Mouse (Mus musculus) large intestine, adult 2 months (tissue): ENCODE measurements around the gene Irf2. TPM values are rescaled to one million over a fixed set of nuclear protein-coding genes. Genes with fewer than 3 reads are reported as not detected.

Experiments used
- DNase-seq: peaks from one replicate; pipeline ENCODE4 v3.0.0-alpha.2; 2012; ENCODE audit warnings: low read depth, low spot score
- WGBS: fragments of 180-500 bp; shearing (Covaris S2); methylation state at CpG from one replicate; pipeline ENCODE4 v1.1.7; 2018; 5-methylcytosine and 5-hydroxymethylcytosine counted together
- polyA plus RNA-seq: library from polyadenylated mRNA; depleted of rRNA; stranded (reverse); fragments of >200 nt; gene quantifications from 2 replicates; pipeline ENCODE4 v1.2.3, GENCODE M21; 2012

Gene Irf2
- polyA plus RNA-seq, 1 experiment, result 13.2 TPM

DNA sequence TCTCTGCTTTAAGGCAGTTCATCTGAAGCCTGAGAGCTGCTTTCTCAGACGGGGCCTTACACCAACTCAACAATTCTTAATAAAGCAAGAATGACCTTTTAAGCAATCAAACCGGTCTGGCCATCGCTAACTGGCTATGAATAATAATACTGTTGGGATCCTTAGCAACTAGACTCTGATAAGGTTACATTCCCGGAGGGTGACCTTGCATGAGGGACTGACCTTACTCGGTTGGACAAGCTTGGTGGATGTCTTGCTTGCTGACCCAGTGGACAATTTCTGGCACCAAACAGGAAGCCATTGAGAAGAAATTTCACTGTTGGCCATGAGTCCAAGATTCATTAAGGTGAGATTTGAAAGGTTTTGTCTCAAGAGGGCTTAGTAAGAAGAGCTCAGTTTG lies 92.4 kb downstream of the Irf2 start:
- WGBS, result 47% methylated on average over 5 of the region's 5 CpGs
- DNase-seq, result no peak

DNA sequence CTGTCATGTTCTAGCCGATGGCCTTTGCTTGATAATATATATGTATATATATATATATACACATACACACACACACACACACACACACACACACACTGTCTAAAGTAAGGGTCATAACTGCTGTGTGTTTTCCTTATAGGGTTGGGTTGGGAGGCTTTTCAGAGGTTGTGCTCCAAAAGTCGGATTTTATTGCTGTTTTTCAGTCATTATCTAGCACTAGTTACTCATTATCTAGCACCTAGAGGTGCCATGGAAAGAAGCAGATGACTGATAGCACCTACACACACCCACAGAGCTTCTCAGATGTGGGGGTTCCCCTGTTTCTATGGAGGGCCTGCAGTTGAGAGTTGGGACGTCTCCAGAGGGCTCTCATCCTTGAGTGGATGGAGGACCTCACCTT lies 92.9 kb downstream of the Irf2 start:
- DNase-seq, result no peak
- WGBS, result 37% methylated on average over 3 of the region's 3 CpGs

DNA sequence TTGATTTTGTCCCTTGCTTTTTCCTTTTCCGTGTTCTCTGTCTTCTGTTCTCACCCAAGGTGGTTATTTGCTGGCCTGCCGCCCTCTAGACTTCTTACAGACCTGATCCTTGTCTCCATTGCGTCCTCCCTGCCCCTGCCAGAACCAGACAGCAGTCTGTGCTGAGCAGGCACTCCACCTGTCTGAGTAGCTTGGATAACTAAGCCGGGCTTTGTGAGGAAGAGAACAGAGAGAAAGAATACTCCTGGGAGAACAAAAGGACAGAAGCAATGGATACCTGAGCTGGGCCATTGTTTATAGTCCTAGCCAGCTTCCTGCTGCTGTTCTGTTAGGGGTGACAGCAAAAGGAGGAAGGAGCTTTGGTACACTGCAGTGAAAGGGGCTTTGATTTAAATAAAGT lies 94.2 kb downstream of the Irf2 start:
- WGBS, result 33% methylated on average over 4 of the region's 4 CpGs

DNA sequence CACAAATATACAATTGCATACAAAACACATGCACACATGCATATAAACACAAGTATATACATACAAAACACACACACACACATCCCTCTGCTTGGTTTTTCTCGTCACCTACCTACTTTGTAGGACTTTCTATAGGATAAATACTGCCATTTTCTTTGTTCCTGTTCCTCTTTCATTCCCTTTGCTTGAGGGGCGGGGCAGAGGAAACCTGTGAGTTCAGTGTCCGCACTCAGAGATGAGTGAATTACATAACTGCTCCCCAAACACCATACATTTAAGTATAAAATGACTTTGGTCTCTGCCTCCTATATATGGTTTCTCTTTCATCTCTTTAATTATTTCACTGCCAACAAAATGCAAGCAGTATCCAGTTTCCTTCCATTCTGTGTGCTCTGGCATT lies 94.9 kb downstream of the Irf2 start:
- 52% methylated on average over 3 of the region's 3 CpGs for WGBS
- no peak for DNase-seq

More for the DNA sequence above, 94.2 kb downstream of the Irf2 start:
- DNase-seq, result no peak

DNA sequence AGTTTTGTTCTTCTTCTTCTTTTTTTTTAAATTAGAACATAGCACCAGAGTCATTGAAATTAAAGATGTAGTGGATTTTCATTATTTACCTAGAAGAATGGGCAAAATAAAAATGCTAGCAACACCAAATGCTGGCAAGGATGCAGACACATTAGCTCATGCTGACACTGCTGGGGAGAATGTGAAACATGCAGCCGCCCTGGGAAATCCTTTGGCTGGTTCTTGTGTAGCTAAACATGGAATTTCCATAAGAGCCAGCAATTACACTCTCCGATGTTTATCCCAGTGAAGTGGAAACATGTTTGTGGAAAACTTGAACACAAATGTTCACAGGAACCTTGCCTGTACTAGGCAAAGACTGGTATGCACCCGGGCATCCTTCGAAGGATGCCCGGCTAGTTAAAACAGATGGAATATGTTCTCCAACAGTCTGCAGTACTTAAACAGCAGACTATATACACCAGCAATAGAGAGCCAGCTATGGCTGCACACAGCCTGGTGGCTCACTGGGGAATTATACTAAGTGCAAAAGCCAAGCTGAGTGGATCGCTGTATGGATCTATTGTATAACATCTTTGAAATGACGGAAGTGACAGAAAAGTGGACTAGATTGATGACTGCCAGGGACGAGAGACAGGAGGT lies 96.6 kb downstream of the Irf2 start:
- WGBS, result 83% methylated on average over 8 of the region's 8 CpGs
- DNase-seq, result no peak

DNA sequence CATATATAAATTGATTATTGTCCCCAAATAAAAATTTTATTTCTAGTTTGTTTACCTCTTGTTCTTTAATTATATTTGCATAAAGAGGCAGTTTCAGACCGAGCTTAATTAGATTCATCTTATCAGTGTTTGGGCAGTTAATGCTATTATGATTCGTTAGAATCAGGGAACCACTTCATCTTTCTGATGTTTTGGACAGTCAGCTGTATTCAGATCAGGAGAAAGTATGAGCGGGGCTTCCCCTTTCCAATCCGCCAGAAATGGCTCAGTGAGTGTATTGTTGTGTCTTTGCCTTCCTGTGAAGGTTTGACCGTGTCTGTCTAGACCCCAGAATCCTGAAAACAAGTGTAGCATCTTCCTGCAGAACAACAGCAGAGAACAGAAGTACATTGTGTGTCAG lies 97.4 kb downstream of the Irf2 start:
- no peak for DNase-seq
- 45% methylated on average over 5 of the region's 5 CpGs for WGBS

DNA sequence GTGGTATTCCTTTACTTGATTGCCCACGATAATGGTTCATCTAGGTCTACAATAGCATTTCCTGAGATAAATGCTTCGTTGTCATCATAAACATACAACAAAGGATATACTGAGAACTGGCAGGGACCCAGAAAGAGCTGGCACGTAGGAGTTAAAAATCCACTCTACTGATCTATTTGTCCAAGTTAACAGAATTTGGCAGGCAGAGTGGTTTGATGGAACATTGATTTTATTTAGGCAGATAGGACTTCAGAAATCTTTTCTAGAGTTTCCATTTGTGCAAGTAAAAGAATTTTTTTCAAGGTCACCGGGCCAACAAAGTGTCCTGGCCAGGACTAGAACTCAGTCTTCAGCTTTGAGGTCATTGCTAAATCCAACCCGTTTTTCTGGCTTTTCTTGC lies 98.5 kb downstream of the Irf2 start:
- WGBS, result 43% methylated on average over 5 of the region's 5 CpGs
- DNase-seq, result no peak

DNA sequence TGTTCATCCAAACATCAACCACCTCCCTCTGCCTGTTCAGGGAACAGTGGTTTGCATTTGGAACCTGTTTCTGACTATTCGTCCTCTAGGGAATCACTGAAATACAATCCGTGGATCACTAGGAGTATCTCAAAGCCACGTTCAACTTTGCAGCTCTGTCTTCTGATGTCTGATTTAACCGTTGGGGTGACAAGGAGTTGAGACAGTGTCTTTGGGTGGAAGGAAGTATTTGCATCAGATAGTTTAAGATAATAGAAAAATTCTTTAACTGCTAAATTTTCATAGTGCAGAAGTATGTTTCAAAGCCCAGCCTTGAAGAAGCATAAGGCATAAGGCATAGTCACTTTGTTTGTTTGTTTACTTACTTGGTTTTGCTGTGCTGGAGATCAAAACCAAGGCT lies 100.9 kb downstream of the Irf2 start:
- no peak for DNase-seq
- 84% methylated on average over 4 of the region's 4 CpGs for WGBS

DNA sequence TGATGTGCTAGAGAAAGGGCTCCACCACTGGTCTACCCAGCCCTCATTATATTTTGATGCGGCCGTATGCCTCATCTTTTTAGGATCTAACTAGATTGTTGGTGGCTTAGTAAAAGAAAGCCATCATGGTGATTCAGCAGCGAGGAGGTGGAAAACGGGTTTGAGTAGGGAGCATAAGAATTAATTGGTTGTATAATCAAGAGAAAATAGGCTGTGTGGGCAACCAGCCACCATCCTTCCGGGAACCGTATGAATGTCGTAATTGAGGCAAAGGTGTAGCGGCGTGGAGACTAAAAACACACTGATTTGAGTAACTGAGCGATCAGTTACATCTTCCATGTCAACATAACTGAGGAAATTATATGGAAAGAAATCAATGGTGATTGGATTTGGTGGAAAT lies 101.3 kb downstream of the Irf2 start:
- DNase-seq, result no peak
- WGBS, result 85% methylated on average over 10 of the region's 10 CpGs

DNA sequence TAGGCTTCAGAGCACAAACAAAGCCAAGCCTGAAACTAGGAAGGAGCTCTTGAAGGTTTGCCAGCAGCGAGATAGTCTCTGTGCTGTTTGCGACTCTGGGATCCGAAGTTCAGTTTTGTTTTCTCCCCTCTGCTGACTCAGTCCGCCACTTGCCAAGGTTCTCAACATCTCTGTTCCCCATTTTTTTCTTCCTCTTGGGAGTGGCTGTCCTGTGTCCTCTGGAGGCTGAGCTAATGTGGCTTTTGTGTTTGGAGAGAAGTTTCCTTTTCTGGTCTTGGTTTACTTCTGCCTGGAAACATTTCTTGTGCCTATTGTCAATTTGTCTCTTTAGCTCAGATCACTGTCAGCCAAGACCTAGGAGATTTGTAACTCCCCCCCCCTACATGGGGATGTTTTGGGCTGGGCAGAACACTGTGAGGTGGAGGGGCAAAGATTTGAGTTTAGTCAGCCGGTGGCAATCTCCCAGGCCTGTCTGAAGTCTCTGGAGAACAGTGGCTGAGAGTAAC lies 103.2 kb downstream of the Irf2 start:
- WGBS, result 1% methylated on average over 5 of the region's 5 CpGs
- DNase-seq, result peak; percentile 97

DNA sequence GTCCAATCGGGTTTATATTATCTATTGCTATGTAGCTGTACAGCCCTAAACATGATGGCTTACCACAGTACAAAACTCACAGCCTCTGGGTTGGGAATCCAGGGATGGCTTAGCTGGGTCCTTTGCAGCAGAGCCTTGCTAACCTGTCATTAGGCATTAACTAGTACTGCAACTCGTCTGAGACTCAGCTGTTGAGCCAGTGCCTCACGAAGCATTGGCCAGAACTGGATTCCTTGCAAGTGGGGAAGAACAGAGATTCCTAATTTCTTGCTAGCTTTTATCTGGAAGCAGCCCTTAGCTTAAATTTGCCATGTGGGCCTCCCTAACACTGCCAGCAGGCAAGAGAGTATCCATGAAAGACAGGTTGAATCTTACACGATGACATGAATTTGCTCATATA lies 104.3 kb downstream of the Irf2 start:
- 48% methylated on average over 4 of the region's 4 CpGs for WGBS
- DNase-seq, result no peak

DNA sequence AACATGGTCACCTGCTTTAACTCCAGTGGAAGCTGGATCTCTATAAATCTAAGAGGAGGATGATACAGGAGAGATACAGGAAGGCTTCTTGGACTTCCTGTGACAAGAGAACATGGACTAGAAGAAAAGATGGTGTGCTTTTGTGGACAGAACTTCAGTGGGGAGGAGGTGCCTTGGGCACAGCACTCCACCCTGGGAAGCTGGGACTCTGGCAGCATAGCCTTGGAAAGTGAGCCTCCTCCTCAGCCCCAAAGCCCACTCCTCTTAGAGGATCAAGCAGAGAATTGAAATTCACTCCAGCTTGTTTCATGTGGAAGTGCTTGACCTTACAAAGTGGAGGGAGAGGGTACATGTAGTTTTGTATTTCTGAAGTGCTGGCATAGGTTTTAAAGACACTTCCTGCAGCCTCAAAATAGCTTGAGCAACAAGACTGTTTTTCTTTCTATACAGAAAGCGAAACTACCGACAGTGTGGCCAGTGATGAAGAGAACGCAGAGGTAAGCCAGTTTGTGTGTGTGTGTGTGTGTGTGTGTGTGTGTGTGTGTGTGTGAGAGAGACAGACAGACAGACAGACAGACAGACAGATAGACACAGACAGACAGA lies 104.9 kb downstream of the Irf2 start:
- 11% methylated on average over 3 of the region's 3 CpGs for WGBS
- DNase-seq, result no peak

DNA sequence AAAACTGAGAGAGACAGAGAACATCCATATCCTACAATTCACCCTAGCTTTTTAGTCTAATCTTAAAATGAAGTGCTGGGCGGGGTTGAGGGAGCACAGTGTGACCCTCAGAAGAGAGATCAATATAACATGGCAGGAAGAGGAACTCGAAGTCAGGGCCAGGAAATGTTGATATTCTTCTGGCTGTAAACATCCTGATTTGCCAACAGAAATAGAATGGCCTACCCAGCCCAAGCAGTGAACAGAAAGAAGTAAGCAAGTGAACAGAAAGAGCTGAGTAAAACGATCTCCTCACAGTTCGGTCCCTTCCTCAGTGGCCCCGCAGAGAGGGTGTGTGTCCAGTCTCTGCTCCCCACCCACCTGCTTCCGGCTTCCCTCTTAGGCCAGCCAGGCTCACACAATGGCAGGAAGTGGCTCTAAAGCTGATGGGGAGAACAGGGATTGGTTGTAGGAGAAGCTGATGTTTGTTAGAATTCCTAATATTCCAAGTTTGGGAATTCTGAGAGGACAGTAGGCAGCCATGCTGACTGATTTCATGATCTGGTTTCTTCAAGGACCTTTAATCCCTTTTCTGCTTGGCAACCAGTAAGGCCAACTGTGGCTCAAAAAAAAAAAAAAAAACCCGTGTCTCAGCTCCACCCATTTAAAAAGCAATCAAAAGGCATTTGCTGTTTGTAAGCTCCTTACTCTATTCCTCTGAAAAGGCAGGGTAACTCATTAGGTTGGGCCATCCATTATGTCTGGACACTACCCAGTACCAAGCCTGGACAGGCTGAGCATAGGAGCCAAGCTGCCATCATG lies 105.6 kb downstream of the Irf2 start:
- 14% methylated on average over 7 of the region's 7 CpGs for WGBS
- no peak for DNase-seq

DNA sequence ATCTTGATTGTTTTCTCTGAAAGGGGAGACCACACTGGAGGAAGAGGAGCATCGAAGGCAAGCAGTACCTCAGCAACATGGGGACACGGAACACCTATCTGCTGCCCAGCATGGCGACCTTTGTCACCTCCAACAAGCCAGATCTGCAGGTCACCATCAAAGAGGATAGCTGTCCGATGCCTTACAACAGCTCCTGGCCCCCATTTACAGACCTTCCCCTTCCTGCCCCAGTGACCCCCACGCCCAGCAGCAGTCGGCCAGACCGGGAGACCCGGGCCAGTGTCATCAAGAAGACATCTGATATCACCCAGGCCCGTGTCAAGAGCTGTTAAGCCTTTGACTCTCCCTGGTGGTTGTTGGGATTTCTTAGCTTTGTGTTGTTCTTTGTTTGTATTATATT lies 106.4 kb downstream of the Irf2 start:
- DNase-seq, result no peak

DNA sequence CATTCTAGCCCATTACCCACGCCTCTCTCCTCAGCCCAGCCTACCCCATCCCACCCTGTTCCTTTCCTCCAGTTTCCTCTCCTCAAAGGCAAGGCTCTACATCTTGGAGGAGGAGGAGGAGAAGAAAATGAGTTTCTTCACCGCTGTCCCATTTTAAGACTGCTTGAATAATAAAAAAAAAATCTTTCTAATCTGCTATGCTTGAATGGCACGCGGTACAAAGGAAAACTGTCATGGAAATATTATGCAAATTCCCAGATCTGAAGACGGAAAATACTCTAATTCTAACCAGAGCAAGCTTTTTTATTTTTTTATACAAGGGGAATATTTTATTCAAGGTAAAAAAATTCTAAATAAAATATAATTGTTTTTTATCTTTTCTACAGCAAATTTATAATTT lies 107.4 kb downstream of the Irf2 start:
- WGBS, result 92% methylated on average over 5 of the region's 5 CpGs
- DNase-seq, result no peak

More for the DNA sequence above, 106.4 kb downstream of the Irf2 start:
- WGBS, result 84% methylated on average over 9 of the region's 9 CpGs

DNA sequence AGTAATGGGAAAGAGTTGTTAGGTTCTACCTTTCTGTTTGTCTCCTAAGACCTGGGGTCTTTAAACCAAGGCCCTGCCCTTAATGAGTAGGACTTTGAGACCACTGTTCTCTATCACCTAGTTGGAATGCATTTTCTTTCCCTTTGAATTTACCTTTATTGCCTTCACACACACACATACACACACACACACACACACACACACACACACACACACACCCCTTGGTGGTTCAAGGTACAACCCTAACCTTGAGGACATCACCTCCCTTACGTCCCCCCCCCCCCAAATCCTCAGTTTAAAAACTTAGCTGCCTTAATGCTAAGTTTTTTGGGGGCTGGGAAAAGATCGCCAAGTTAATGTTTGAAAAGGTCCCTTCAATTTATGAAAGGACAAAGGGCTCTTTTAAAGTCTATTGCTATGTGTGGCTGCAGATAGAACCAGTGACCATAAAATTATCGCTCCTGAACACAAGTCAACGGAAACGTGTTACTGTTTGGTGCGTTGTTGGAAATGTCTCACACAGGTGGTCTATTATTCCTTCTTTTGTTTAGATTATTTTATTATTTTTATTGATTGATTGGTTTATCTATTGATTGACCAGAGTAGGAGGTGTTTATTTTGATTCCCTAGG lies 108.6 kb downstream of the Irf2 start:
- no peak for DNase-seq
- 37% methylated on average over 6 of the region's 6 CpGs for whole genome bisulfite sequencing

DNA sequence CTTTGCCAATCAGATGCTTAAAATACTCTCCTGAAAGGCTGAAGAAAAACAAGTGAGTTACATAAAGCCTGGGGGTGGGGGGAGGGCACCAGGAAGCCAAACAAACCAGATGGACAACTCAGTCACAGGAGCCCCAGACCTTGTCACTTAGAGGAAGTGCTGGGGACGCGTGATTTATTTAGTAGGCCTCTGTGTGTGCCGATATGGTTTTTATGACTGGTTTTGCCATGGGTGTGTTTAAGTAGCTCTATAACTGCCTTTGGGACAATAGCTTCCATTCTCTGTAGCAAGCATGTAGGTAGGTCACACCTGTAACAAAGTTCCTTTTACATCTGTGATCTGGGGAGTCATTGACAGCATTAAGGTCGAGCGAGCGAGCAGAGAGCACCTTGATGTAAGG lies 109.4 kb downstream of the Irf2 start:
- DNase-seq, result no peak
- 33% methylated on average over 6 of the region's 6 CpGs for WGBS

DNA sequence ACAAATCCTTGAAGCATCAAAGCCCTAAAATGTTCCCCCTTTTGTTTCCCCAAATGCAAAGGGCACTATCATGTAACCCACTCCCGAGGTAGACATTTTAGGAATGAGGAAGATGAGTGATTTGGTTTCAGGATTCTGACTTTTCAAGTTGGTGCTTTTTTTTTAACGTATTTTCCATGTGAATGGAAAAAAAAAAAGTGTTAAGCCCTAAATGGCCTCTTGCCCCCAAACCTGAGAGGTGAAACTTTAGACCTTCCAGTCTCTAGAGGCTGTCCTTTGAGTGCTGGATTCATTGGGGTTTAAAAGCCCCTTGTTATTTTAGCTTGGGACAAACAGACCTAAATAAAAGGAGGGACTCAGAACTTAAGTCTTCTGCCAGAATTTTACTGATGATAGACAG lies 109.9 kb downstream of the Irf2 start:
- no peak for DNase-seq
- 21% methylated on average over 2 of the region's 2 CpGs for WGBS

DNA sequence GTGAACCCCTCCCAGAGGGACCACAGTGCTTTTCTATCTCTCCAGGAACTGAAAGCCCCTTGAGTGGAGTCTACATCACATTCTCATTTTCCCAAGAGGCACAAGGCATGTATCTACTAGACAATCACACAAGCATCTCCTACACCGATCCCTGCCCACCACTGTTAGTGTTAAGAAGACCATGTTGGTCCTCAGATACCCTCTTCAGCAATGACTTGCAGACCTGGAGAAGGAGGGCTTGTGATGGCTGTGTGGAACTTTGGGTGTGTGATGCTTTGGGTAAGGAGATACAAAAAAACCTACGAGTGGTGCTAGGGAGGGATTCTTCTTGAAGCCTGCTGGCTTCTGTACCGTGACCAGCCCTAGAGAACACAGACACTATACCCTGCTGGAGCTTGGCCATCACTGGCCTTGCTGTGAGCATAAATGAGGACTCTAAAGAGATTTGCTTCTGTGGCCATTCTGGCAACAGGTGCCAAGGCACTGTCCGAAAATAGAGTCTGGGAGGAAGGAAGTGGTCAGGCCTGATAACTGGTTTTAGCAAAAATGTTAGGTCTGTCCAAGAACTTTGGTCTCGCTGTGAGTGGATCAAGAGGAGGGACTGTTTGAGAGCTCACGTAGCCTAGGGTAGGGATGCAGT lies 110.8 kb downstream of the Irf2 start:
- 74% methylated on average over 6 of the region's 6 CpGs for WGBS
- DNase-seq, result no peak

DNA sequence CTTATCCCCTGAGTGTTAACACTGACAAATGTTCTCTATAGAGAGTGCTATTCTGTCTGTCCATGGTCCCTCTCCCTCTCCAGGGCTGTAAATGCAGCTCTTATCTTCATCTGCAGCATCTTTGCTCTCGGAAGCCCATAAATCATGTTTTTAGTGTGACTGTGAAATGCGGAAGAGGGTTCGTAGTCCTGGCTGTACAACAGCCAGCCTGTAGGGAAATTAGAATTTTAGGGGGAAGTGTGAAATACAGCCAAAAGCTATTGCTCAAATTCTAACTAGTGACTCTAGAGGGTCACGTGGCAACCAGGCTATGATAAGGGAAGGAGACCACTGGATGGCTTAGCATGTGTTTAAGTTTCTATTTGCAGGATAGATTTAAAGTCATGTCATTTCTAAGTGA lies 112.0 kb downstream of the Irf2 start:
- 15% methylated on average over 4 of the region's 4 CpGs for WGBS
- DNase-seq, result no peak
